Mouse (Mus musculus) cerebellum, postnatal 10 days (tissue): ENCODE results near the gene Faap24.

ENCODE experiments used
- DNase-seq, 2 experiments: peaks; one replicate each; pipeline ENCODE4 v3.0.0; 2021; ENCODE audit warnings: mixed read lengths in 2 of 2

The Faap24 gene

GRCm38 (mm10) chr7:35365161-35365910 lies 31.3 kb downstream of the Faap24 start:
- DNase-seq: no peak

DNA sequence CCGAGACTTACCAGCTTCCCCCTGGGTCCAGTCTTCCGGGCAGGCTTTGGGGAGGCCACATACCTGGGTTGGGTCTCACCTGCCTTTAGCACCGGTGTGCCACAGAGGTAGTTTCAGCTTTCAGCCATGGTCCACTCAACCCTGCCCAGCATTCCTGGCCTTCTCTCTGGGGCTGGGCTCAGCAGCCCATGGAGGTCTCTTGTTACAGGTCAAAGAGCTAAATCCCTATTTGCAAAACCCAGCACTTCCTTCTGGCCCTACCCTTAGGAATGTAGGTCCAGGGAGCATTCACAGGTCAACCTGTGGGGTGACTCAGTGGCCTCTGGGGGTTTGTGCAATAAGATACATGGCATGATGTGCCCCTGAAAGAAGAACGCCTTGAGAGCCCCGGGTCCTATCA lies 33.8 kb downstream of the Faap24 start:
- no peak for DNase-seq

- DNase-seq: no peak
These were observed 34.4 kb downstream of the Faap24 start for GRCm38 (mm10) chr7:35362253-35362652.

- DNase-seq: peak; percentile 58 to 68
These were observed 39.0 kb downstream of the Faap24 start for GRCm38 (mm10) chr7:35357621-35358020.

DNA sequence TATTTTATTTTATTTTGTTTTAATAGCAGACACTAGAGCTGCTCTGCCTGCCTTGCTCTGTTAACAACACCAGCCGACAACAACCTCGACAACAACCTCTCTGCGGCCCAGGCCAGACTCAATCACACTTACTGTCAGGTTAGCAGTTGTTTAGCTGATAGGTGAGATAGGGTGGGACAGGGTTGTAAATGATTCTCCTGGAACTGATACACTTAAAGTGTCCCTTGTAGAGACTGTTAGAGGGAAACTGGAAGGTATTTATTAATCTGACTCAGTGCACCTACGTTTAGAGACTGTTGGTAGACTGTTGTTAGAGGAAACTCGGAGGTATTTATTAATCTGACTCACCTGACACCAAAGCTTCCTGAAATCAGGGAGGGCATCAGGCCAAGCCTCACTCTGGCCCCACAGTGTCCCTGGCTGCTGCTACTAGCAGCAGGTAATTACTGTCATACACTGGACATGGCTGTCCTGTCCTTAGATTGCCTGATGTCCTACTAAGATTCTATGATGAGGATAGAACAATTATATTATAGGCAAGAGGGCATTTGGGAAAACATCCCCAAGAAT lies 41.2 kb downstream of the Faap24 start:
- peak in 1 of 2 experiments; percentile 33 for DNase-seq

GRCm38 (mm10) chr7:35353306-35353705 lies 43.3 kb downstream of the Faap24 start:
- no peak for DNase-seq

DNA sequence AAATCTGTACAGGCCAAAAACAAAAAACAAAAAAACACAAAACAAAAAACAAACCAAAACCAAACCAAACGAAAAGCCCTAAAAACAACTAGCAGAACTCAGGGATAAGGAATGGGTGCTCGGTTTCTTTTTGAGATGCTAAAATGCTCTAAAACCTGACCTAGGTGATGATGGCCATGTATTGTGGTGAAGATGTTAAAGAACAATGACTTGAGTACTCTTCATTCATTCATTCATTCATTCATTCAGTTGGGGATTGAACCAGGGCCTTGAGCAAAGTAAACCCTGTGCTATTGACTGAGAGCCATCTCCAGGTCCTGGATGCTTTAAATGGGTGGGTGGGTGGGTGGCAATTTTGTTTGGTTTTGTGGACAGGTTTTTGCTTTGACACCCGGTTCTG lies 45.5 kb downstream of the Faap24 start:
- DNase-seq: no peak

GRCm38 (mm10) chr7:35349886-35350684 lies 46.6 kb downstream of the Faap24 start:
- DNase-seq: no peak

DNA sequence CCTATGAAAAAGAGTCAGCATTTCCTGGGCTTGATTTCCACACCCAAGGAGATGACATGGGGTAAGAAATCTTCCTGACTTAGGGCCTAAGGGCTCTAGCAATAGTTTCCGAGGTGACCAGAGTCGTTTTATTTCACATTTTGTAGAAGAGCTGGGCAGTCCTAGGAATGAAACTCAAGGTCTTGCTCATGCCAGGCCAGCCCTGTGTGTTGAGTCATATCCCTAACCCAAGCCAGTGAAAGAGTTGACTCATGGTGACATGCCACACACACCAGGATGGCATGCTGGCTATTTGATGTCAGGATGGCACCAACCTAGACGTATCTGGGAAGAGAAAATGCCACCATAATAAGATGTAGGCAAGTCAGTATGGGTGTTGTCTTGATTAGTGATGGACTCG lies 47.6 kb downstream of the Faap24 start:
- DNase-seq: no peak

- DNase-seq: no peak
These were observed 48.5 kb downstream of the Faap24 start for GRCm38 (mm10) chr7:35347918-35348700.

GRCm38 (mm10) chr7:35344785-35345330 lies 51.8 kb downstream of the Faap24 start:
- DNase-seq: no peak

DNA sequence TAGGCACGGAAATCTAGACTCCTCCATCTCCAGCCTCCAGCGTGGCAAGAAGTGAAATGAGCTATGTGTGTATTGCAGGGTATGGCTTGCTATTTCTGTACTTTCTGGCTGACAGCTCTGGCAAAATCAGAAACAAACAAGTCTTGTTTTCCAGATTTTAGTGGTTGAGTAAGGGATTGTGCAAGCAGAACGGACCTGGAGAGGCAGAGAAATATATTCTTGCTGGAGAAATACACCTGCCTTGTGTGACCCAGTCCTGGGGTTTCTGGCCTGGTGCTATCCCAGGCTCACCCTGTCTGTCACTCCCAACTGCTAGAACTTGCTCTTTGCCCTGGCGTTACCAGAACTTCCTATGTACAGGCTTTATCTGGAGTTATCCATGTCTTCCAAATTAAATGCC lies 54.1 kb downstream of the Faap24 start:
- DNase-seq: no peak
